Mouse (Mus musculus) bone marrow, adult 2 months (tissue): Measurements from ENCODE around the gene Nefh. TPM values are rescaled to one million over a fixed set of nuclear protein-coding genes. Genes with fewer than 3 reads are reported as not detected.

Experiments used
- H3K27ac ChIP-seq: fragments of 200-500 bp; 2 replicates; pipeline ENCODE4 v1.5.1; 2012; ENCODE audit warnings: low read depth, mild to moderate bottlenecking, control low read depth, inconsistent platforms, low read length; ENCODE audit not compliant: control insufficient read depth, poor library complexity, insufficient read depth
- H3K4me1 ChIP-seq: fragments of 200-500 bp; 2 replicates; pipeline ENCODE4 v1.6.1; 2011; ENCODE audit warnings: low read length; ENCODE audit not compliant: control insufficient read depth, insufficient read depth
- H3K4me3 ChIP-seq: fragments of 200-500 bp; replicated peaks from 2 replicates; pipeline ENCODE3; 2011; ENCODE audit warnings: mild to moderate bottlenecking, low read depth, low read length, control low read depth; ENCODE audit not compliant: control insufficient read depth
- CTCF ChIP-seq: fragments of 200-500 bp; IDR thresholded peaks from 2 replicates; pipeline ENCODE4 v1.5.1; 2011; ENCODE audit warnings: low read length, control low read depth; ENCODE audit not compliant: control insufficient read depth, insufficient read depth
- POLR2A ChIP-seq: fragments of 200-500 bp; IDR thresholded peaks from 2 replicates; pipeline ENCODE4 v1.6.1; 2011; ENCODE audit warnings: low read depth, mild to moderate bottlenecking, control low read depth, low read length, borderline replicate concordance; ENCODE audit not compliant: control insufficient read depth
- WGBS: fragments of 180-500 bp; shearing (Covaris S2); methylation state at CpG from one replicate; pipeline ENCODE4 v1.1.7; 2018; 5-methylcytosine and 5-hydroxymethylcytosine counted together
- polyA plus RNA-seq: library from polyadenylated mRNA; stranded (reverse); fragments of >200 nt; gene quantifications from 2 replicates; pipeline ENCODE4 v1.2.4, GENCODE M21; 2011; ENCODE audit warnings: low replicate concordance; ENCODE audit not compliant: missing spikeins, insufficient read depth, insufficient read length

Nefh gene
- polyA plus RNA-seq, 1 experiment, result 1.2 TPM

GRCm38 (mm10) chr11:4946947-4947812 lies 684 bp downstream of the Nefh start:
- under 1% methylated on average over 118 of the region's 120 CpGs for WGBS
- peak overlapping the region; percentile 22; the same call in 1 of the 2 replicates for H3K27ac ChIP-seq
- peak overlapping the region; percentile 41 for H3K4me3 ChIP-seq
- no peaks in the 10 kb centered on the region for H3K4me1 ChIP-seq
- TF ChIP-seq POLR2A, result no peak
- TF ChIP-seq CTCF, result peak; percentile 22; the same call in 1 of the 2 replicates

GRCm38 (mm10) chr11:4946530-4946929 lies 1.3 kb downstream of the Nefh start:
- no peak for TF ChIP-seq CTCF
- Histone ChIP-seq H3K4me1 (no peaks in the 10 kb centered on the region), H3K4me3 (no peak overlapping the region), H3K27ac (no peak overlapping the region)
- WGBS, result 16% methylated on average over 13 of the region's 13 CpGs

DNA sequence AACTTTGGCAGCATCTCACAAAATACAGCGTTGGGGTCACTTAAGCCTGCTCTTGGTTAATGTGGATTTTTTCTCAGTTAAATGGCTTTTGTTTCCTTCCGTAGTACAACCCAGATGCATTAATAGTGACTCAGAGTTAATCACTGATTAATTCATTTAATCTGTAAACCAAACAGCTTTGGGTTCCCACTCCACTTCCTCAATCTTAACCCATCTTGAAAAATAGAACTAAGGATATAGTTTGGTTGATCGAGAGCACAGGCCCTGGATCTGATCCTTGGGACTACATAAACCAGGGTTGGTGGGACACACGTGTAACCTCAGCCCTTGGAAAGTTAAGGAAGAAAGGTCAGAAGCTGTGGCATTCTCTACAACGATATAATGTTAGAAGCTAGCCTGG lies 11.6 kb downstream of the Nefh start:
- no peak overlapping the region for H3K4me3 ChIP-seq
- H3K27ac ChIP-seq, result no peak overlapping the region
- no peaks in the 10 kb centered on the region for H3K4me1 ChIP-seq
- 75% methylated on average over 5 of the region's 5 CpGs for WGBS
- no peak for TF ChIP-seq POLR2A
- no peak for TF ChIP-seq CTCF

GRCm38 (mm10) chr11:4931009-4931601 lies 16.8 kb downstream of the Nefh start:
- no peak for TF ChIP-seq CTCF
- no peak for TF ChIP-seq POLR2A
- Histone ChIP-seq H3K4me1 (no peaks in the 10 kb centered on the region), H3K4me3 (no peak overlapping the region), H3K27ac (no peak overlapping the region)
- 100% methylated on average over 1 of the region's 1 CpGs for WGBS

GRCm38 (mm10) chr11:4927224-4927623 lies 20.6 kb downstream of the Nefh start:
- Histone ChIP-seq H3K4me3 (no peak overlapping the region), H3K4me1 (no peaks in the 10 kb centered on the region), H3K27ac (no peak overlapping the region)
- TF ChIP-seq CTCF (no peak), POLR2A (no peak)
- 92% methylated on average over 3 of the region's 3 CpGs for WGBS

DNA sequence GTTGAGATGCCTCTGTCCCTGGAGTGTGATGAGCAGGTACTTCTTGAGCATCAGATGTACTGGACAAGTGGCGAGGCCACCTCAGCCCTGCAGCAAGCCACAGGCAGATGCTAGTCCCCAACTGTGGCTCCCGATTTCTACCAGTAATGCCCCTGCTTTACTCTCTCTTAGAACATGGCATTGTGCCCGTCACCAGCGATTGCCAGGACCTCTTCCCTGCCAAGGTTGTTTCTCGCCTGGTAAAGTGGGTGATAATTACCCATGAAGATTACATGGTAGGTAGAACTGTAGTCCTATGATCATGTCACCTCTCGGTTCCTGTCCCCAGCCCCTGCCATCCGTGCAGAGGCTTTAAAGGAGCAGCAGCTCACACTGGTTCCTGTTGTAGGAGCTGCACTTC lies 26.1 kb downstream of the Nefh start:
- no peaks in the 10 kb centered on the region for H3K4me1 ChIP-seq
- TF ChIP-seq POLR2A (no peak), CTCF (no peak)
- H3K27ac ChIP-seq, result no peak overlapping the region; the same call in 1 of the 2 replicates
- 89% methylated on average over 7 of the region's 7 CpGs for WGBS
- H3K4me3 ChIP-seq, result no peak overlapping the region

DNA sequence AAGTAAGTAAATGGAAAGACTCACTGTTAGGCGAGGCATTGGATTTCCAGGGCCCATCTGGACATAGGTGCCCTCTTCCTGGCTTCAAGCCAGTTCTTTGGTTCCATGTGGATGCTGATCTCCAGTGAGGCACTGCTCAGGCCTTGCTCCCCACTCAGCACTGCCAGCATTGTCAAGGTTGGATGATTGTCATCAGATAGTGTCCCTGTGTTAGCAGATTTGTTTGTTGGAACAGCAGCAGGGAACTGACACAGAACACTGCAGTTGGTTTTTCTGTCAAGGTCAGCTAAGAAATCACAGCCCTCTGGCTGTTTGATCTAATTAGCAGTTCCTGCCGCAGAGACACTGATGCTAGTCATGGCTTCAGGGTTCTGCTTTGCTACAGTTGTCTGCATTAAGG lies 26.6 kb downstream of the Nefh start:
- no peak overlapping the region for H3K4me3 ChIP-seq
- 83% methylated on average over 2 of the region's 2 CpGs for WGBS
- TF ChIP-seq CTCF (no peak), POLR2A (no peak)
- H3K4me1 ChIP-seq, result no peaks in the 10 kb centered on the region
- H3K27ac ChIP-seq, result no peak overlapping the region

DNA sequence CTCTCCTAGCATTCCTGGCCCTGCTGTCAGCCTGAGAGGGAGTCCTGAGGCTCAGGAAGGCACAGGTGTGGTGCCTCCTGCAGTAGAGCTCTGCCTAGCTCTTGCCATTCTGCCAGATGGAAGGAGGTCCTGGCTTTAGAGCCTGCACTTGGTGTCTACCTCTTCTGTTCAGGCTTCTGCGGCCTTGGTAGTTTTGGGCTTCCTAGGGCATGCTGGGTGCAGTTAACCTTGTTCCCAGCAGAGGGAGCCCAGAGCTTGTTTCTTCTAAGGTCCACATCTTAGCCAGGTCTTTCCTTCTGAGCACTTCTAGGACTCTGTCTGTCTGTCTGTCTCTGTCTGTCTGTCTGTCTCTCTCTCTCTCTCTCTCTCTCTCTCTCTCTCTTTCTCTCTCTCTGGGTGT lies 31.8 kb downstream of the Nefh start:
- WGBS, result 35% methylated on average over 1 of the region's 1 CpGs
- H3K4me1 ChIP-seq, result no peaks in the 10 kb centered on the region
- no peak for TF ChIP-seq POLR2A
- peak; percentile 68 for TF ChIP-seq CTCF

More for the DNA sequence above, 31.8 kb downstream of the Nefh start:
- H3K4me3 ChIP-seq, result no peak overlapping the region
- H3K27ac ChIP-seq, result no peak overlapping the region
